In genomic region chr7:6729061-6729817, GRCm38 (mm10) we compare ENCODE assay signal across 8 mouse cellular contexts. TPM values are rescaled to one million over a fixed set of nuclear protein-coding genes. Genes with fewer than 3 reads are reported as not detected.
DNase-seq lines count a peak whose midpoint lies in the region; ATAC-seq and TF ChIP-seq lines count a peak whose summit lies in the region.

No protein-coding gene starts in this region.

- peak; percentile 81 for DNase-seq in c-Kit-positive CD71-positive TER-119-positive erythroid progenitor cells, embryonic 14.5 days (ENCODE audit: low spot score)
- peak; percentile 97 for DNase-seq in kidney, postnatal 14 days
- DNase-seq in natural killer cell, adult 2 months (ENCODE audit: low spot score in 2 of 2) = peak; percentile 39 to 43
- DNase-seq in telencephalon, adult 2 months (ENCODE audit: low read depth, low spot score) = peak; percentile 96

- no peaks in the 10 kb centered on the region for H3K27me3 ChIP-seq in ES-Bruce4 (ENCODE audit: control insufficient read depth, insufficient read depth, low read length, poor library complexity, severe bottlenecking)
- H3K27me3 ChIP-seq in forebrain, embryonic 12.5 days = no peaks in the 10 kb centered on the region
- no peaks in the 10 kb centered on the region for H3K27me3 ChIP-seq in heart, embryonic 15.5 days
- H3K27me3 ChIP-seq in liver, embryonic 12.5 days (replicated peaks) = peaks cover 12% of the 10 kb centered on the region

- peak overlapping the region; percentile 93 for H3K4me3 ChIP-seq in ES-Bruce4 (ENCODE audit: low read depth, low read length)
- peak overlapping the region; percentile 58 for H3K4me3 ChIP-seq in forebrain, embryonic 12.5 days (replicated peaks)
- peak overlapping the region; percentile 75 for H3K4me3 ChIP-seq in heart, embryonic 15.5 days
- H3K4me3 ChIP-seq in liver, embryonic 12.5 days = peak overlapping the region; percentile 59

- H3K4me1 ChIP-seq in ES-Bruce4 (ENCODE audit: control insufficient read depth, insufficient read depth, low read length) = no peaks in the 10 kb centered on the region
- no peaks in the 10 kb centered on the region for H3K4me1 ChIP-seq in forebrain, embryonic 12.5 days
- H3K4me1 ChIP-seq in heart, embryonic 15.5 days (replicated peaks) = no peaks in the 10 kb centered on the region
- H3K4me1 ChIP-seq in liver, embryonic 12.5 days = peaks cover 4% of the 10 kb centered on the region; the same call in 1 of the 2 replicates

- H3K4me2 ChIP-seq in forebrain, embryonic 12.5 days = peak overlapping the region; percentile 62
- H3K4me2 ChIP-seq in heart, embryonic 15.5 days = peak overlapping the region; percentile 64
- H3K4me2 ChIP-seq in liver, embryonic 12.5 days = peak overlapping the region; percentile 71

- no peak for TF ChIP-seq EP300 in ES-Bruce4 (IDR thresholded peaks at IDR 0.05; ENCODE audit: insufficient read depth, low read depth, low read length)

- peaks cover 15% of the 10 kb centered on the region for H3K36me3 ChIP-seq in ES-Bruce4 (ENCODE audit: control insufficient read depth, insufficient read depth, low read length, poor library complexity, severe bottlenecking)
- H3K36me3 ChIP-seq in forebrain, embryonic 12.5 days (replicated peaks) = 0 out of 2 replicates have a peak, but pooled peaks cover 6% of the 10 kb centered on the region
- peaks cover 18% of the 10 kb centered on the region; the same call in 1 of the 2 replicates for H3K36me3 ChIP-seq in heart, embryonic 15.5 days
- H3K36me3 ChIP-seq in liver, embryonic 12.5 days = peaks cover 12% of the 10 kb centered on the region

- peak; percentile 72 for ATAC-seq in forebrain, embryonic 12.5 days (ENCODE audit: low FRiP score)
- peak; percentile 53 for ATAC-seq in heart, embryonic 15.5 days (replicated peaks; ENCODE audit: insufficient number of reproducible peaks, insufficient read depth, low FRiP score, low read depth)
- ATAC-seq in liver, embryonic 12.5 days = peak; percentile 50

- peaks cover 7% of the 10 kb centered on the region; the same call in 1 of the 2 replicates for H3K9me3 ChIP-seq in ES-Bruce4 (replicated peaks; ENCODE audit: control insufficient read depth, insufficient read depth, low read length, poor library complexity, severe bottlenecking)
- peaks cover 42% of the 10 kb centered on the region for H3K9me3 ChIP-seq in forebrain, embryonic 12.5 days
- H3K9me3 ChIP-seq in heart, embryonic 15.5 days (replicated peaks) = peaks cover 9% of the 10 kb centered on the region
- peaks cover 39% of the 10 kb centered on the region for H3K9me3 ChIP-seq in liver, embryonic 12.5 days (replicated peaks)

- peak; percentile 33 for TF ChIP-seq CTCF in ES-Bruce4 (IDR thresholded peaks at IDR 0.05; ENCODE audit: low read depth, low read length)

- 51% methylated on average over 37 of the region's 37 CpGs for WGBS in forebrain, embryonic 12.5 days
- WGBS in heart, embryonic 15.5 days = 46% methylated on average over 37 of the region's 37 CpGs
- WGBS in liver, embryonic 12.5 days (ENCODE audit: insufficient replicate concordance) = 40% methylated on average over 37 of the region's 37 CpGs

- peak overlapping the region; percentile 85 for H3K27ac ChIP-seq in ES-Bruce4 (ENCODE audit: insufficient read depth, low read length)
- H3K27ac ChIP-seq in forebrain, embryonic 12.5 days = peak overlapping the region; percentile 94
- peak overlapping the region; percentile 94 for H3K27ac ChIP-seq in heart, embryonic 15.5 days
- H3K27ac ChIP-seq in liver, embryonic 12.5 days = peak overlapping the region; percentile 85

- no peak for TF ChIP-seq POLR2A in ES-Bruce4 (IDR thresholded peaks at IDR 0.05; ENCODE audit: insufficient read depth, low read length)

- peak overlapping the region; percentile 87 for H3K9ac ChIP-seq in ES-Bruce4 (ENCODE audit: low read depth, poor library complexity, severe bottlenecking)
- H3K9ac ChIP-seq in forebrain, embryonic 12.5 days = peak overlapping the region; percentile 65
- H3K9ac ChIP-seq in heart, embryonic 15.5 days = peak overlapping the region; percentile 65
- H3K9ac ChIP-seq in liver, embryonic 12.5 days = peak overlapping the region; percentile 62

RNA-seq across cellular contexts. Expression of gene Peg3, which starts 1.0 kb away (rescaled TPM):
- 216 and 228 TPM in 2 replicates for polyA plus RNA-seq in ES-Bruce4 (2011; ENCODE audit: insufficient read depth, insufficient read length, low read depth, missing spikeins)
- polyA plus RNA-seq in forebrain, embryonic 12.5 days (2016; fragmentation: Nextera tagmentation; extraction: Ambion mirVana) = 119 and 132 TPM in 2 replicates
- polyA plus RNA-seq in heart, embryonic 15.5 days (2015; fragmentation: Nextera tagmentation; extraction: Ambion mirVana) = 82.4 and 108 TPM in 2 replicates
- polyA plus RNA-seq in liver, embryonic 12.5 days (2016; fragmentation: Nextera tagmentation; extraction: Ambion mirVana) = 75.1 and 81.6 TPM in 2 replicates

RNA-seq across cellular contexts. Expression of gene Usp29, which starts 1.1 kb away (rescaled TPM):
- polyA plus RNA-seq in ES-Bruce4 (2011; ENCODE audit: insufficient read depth, insufficient read length, low read depth, missing spikeins) = 12.8 and 14.2 TPM in 2 replicates
- 19.5 and 21.0 TPM in 2 replicates for polyA plus RNA-seq in forebrain, embryonic 12.5 days (2016; fragmentation: Nextera tagmentation; extraction: Ambion mirVana)
- 5.4 and 5.6 TPM in 2 replicates for polyA plus RNA-seq in heart, embryonic 15.5 days (2015; fragmentation: Nextera tagmentation; extraction: Ambion mirVana)
- polyA plus RNA-seq in liver, embryonic 12.5 days (2016; fragmentation: Nextera tagmentation; extraction: Ambion mirVana) = 2.7 and 3.7 TPM in 2 replicates

RNA-seq across cellular contexts. Expression of gene Zim1, which starts 33.0 kb away (rescaled TPM):
- 5.2 and 10.3 TPM in 2 replicates for polyA plus RNA-seq in ES-Bruce4 (2011; ENCODE audit: insufficient read depth, insufficient read length, low read depth, missing spikeins)
- polyA plus RNA-seq in forebrain, embryonic 12.5 days (2016; fragmentation: Nextera tagmentation; extraction: Ambion mirVana) = 0.80 and 1.1 TPM in 2 replicates
- polyA plus RNA-seq in heart, embryonic 15.5 days (2015; fragmentation: Nextera tagmentation; extraction: Ambion mirVana) = 5.8 and 10.4 TPM in 2 replicates
- 2.1 and 2.8 TPM in 2 replicates for polyA plus RNA-seq in liver, embryonic 12.5 days (2016; fragmentation: Nextera tagmentation; extraction: Ambion mirVana)

Comparison
In these comparisons a context has a peak if more than half of its experiments do, and no peak if none do; other contexts are left out.
1. Peak in every context shown above with its lines: DNase-seq, ATAC-seq, H3K4me3 ChIP-seq and H3K27ac ChIP-seq.
2. DNase-seq: peak in every context shown above with its lines; median percentile 97 in kidney, postnatal 14 days; 96 in telencephalon, adult 2 months; 81 in c-Kit-positive CD71-positive TER-119-positive erythroid progenitor cells, embryonic 14.5 days; 41 in natural killer cell, adult 2 months.